Mouse (Mus musculus) cerebellum, adult 2 months (tissue): Measurements from ENCODE around the gene Clint1.

Experiments
- CTCF ChIP-seq: fragments of 200-500 bp; IDR thresholded peaks from 2 replicates; pipeline ENCODE4 v1.5.1; 2011; ENCODE audit warnings: low read depth, mild to moderate bottlenecking, control low read depth, low read length, moderate library complexity, borderline replicate concordance; ENCODE audit not compliant: insufficient read depth
- POLR2A ChIP-seq: fragments of 200-500 bp; IDR thresholded peaks from 2 replicates; pipeline ENCODE4 v1.6.1; 2011; ENCODE audit warnings: low read length, control low read depth, borderline replicate concordance; ENCODE audit not compliant: insufficient read depth

DNA sequence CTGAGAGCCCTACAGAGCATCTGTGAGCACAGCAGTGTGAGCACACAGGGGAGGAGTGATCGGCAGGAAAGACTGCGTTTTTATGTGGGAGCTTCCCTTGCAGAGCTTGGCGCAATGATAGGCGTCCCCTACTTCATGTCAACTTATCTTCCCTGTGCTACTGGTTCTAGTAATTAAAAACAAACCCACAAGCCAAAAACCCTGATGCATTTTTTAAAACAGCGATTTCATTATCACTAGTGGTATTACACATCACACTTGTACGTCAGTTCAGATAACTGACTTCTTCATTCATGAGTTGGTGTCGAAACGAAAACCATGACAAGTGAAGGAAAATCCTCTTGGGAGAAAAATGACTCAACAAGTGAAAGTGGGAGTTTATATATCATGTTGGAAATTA lies 87.1 kb downstream of the Clint1 start:
- TF ChIP-seq POLR2A (no peak), CTCF (no peak)
